Mouse (Mus musculus): Measurements from ENCODE around the gene Knstrn. TPM values are rescaled to one million over a fixed set of nuclear protein-coding genes. Genes with fewer than 3 reads are reported as not detected.

The Knstrn gene
- total and polyA plus RNA-seq, 2 experiments from 2014 or later: 19.8 to 39.9 TPM

- Histone ChIP-seq H3K9me3 (replicated peaks; ENCODE audit: control insufficient read depth, low read length) (no peaks in the 10 kb centered on the region), H3K27me3 (ENCODE audit: control insufficient read depth, insufficient read depth, low read length) (no peaks in the 10 kb centered on the region), H3K4me3 (ENCODE audit: low read depth, low read length) (no peak overlapping the region), H3K36me3 (replicated peaks; ENCODE audit: control insufficient read depth, insufficient read depth, low read length) (peaks cover 42% of the 10 kb centered on the region), H3K4me2 (ENCODE audit: low read depth, low read length) (no peak overlapping the region), H3K4me1 (ENCODE audit: control insufficient read depth, insufficient read depth) (no peaks in the 10 kb centered on the region; the same call in none of the 2 replicates), H3K9ac (replicated peaks; ENCODE audit: low read depth, low read length) (no peak overlapping the region), H3K27ac (ENCODE audit: low read depth) (no peak overlapping the region)
- 74% methylated on average over 6 of the region's 6 CpGs for WGBS
- DNase-seq (ENCODE audit: low spot score) (no peak), ATAC-seq (ENCODE audit: insufficient read depth, low read depth) (no peak)
- TF ChIP-seq EP300 (IDR thresholded peaks at IDR 0.05; ENCODE audit: low read depth): no peak
- no peak for TF ChIP-seq CTCF (IDR thresholded peaks at IDR 0.05; ENCODE audit: low read depth)
Measured at GRCm38 (mm10) chr2:118873890-118874430, 60.2 kb downstream of the Knstrn start.

DNA sequence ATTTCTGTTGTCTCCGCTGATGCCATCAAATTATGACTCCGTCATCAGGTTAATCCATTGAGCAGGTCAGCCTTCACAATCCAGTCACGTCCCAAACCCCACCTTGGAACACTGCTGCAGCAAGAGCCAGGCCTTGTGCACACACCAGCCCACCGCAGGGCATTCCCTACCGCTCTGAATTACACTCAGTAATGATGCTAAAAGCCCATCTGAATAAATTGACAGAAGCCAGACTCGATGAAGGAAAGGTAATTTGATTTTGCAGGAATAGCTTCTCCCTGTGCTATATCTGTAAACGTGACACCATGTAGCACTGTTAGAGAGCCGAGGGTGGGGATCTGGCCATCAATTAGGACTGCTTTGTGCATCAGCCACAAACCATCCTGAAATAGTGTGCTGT lies 61.5 kb downstream of the Knstrn start:
- TF ChIP-seq CTCF (IDR thresholded peaks at IDR 0.05; ENCODE audit: low read depth): no peak
- ATAC-seq (ENCODE audit: insufficient read depth, low read depth) (no peak), DNase-seq (ENCODE audit: low spot score) (no peak)
- Histone ChIP-seq H3K4me3 (ENCODE audit: low read depth, low read length) (no peak overlapping the region), H3K27ac (ENCODE audit: low read depth) (no peak overlapping the region), H3K36me3 (replicated peaks; ENCODE audit: control insufficient read depth, insufficient read depth, low read length) (peaks cover 42% of the 10 kb centered on the region), H3K4me1 (ENCODE audit: control insufficient read depth, insufficient read depth) (no peaks in the 10 kb centered on the region; the same call in none of the 2 replicates), H3K4me2 (ENCODE audit: low read depth, low read length) (no peak overlapping the region), H3K27me3 (ENCODE audit: control insufficient read depth, insufficient read depth, low read length) (no peaks in the 10 kb centered on the region), H3K9ac (replicated peaks; ENCODE audit: low read depth, low read length) (no peak overlapping the region), H3K9me3 (replicated peaks; ENCODE audit: control insufficient read depth, low read length) (no peaks in the 10 kb centered on the region)
- 89% methylated on average over 8 of the region's 8 CpGs for WGBS

- WGBS: 91% methylated on average over 9 of the region's 9 CpGs
- ATAC-seq (ENCODE audit: insufficient read depth, low read depth) (no peak), DNase-seq (ENCODE audit: low spot score) (no peak)
- Histone ChIP-seq H3K4me2 (ENCODE audit: low read depth, low read length) (no peak overlapping the region), H3K9ac (replicated peaks; ENCODE audit: low read depth, low read length) (no peak overlapping the region), H3K27ac (ENCODE audit: low read depth) (no peak overlapping the region), H3K4me3 (ENCODE audit: low read depth, low read length) (no peak overlapping the region), H3K36me3 (replicated peaks; ENCODE audit: control insufficient read depth, insufficient read depth, low read length) (peaks cover 42% of the 10 kb centered on the region), H3K9me3 (replicated peaks; ENCODE audit: control insufficient read depth, low read length) (no peaks in the 10 kb centered on the region), H3K4me1 (ENCODE audit: control insufficient read depth, insufficient read depth) (no peaks in the 10 kb centered on the region; the same call in 1 of the 2 replicates), H3K27me3 (ENCODE audit: control insufficient read depth, insufficient read depth, low read length) (no peaks in the 10 kb centered on the region)
- no peak for TF ChIP-seq CTCF (IDR thresholded peaks at IDR 0.05; ENCODE audit: low read depth)
- TF ChIP-seq EP300 (IDR thresholded peaks at IDR 0.05; ENCODE audit: low read depth): no peak
Measured at GRCm38 (mm10) chr2:118876453-118876852, 62.6 kb downstream of the Knstrn start.

- H3K4me2 ChIP-seq (ENCODE audit: low read depth, low read length): no peak overlapping the region
- no peak for DNase-seq (ENCODE audit: low spot score)
- TF ChIP-seq EP300 (IDR thresholded peaks at IDR 0.05; ENCODE audit: low read depth) (no peak), CTCF (IDR thresholded peaks at IDR 0.05; ENCODE audit: low read depth) (no peak)
- peaks cover 22% of the 10 kb centered on the region for H3K36me3 ChIP-seq (replicated peaks; ENCODE audit: control insufficient read depth, insufficient read depth, low read length)
- WGBS: 57% methylated on average over 4 of the region's 4 CpGs
- H3K9ac ChIP-seq (replicated peaks; ENCODE audit: low read depth, low read length): no peak overlapping the region
- peaks cover 12% of the 10 kb centered on the region for H3K4me1 ChIP-seq (ENCODE audit: control insufficient read depth, insufficient read depth)
- H3K27me3 ChIP-seq (ENCODE audit: control insufficient read depth, insufficient read depth, low read length): peaks cover 8% of the 10 kb centered on the region; the same call in 1 of the 2 replicates
- no peaks in the 10 kb centered on the region for H3K9me3 ChIP-seq (replicated peaks; ENCODE audit: control insufficient read depth, low read length)
- ATAC-seq (ENCODE audit: insufficient read depth, low read depth): no peak
- H3K27ac ChIP-seq (ENCODE audit: low read depth): no peak overlapping the region
- no peak overlapping the region for H3K4me3 ChIP-seq (ENCODE audit: low read depth, low read length)
Measured at GRCm38 (mm10) chr2:118881019-118881418, 67.2 kb downstream of the Knstrn start.

DNA sequence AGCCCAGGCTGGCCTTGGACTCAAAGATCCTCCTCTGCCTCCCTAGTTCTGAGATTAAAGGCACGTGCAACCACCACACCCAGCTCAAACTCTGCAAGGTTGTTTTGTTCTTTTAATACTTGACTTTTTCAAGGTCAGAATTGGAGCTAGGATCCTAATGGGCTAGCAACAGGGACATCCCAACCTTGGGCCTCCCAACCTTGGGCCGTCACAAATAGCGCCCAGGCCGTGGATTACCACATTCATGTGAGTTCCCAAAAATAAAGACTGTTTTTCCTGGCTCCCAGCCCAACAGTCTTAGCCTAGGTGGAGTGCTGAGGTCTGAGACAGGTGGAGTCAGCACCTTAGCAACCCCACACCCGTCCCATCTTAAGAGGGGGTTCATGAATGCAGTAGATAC lies 68.2 kb downstream of the Knstrn start:
- no peak overlapping the region for H3K4me2 ChIP-seq (ENCODE audit: low read depth, low read length)
- H3K9ac ChIP-seq (replicated peaks; ENCODE audit: low read depth, low read length): no peak overlapping the region
- H3K9me3 ChIP-seq (replicated peaks; ENCODE audit: control insufficient read depth, low read length): no peaks in the 10 kb centered on the region
- peaks cover 13% of the 10 kb centered on the region for H3K36me3 ChIP-seq (replicated peaks; ENCODE audit: control insufficient read depth, insufficient read depth, low read length)
- ATAC-seq (ENCODE audit: insufficient read depth, low read depth) (no peak), DNase-seq (ENCODE audit: low spot score) (no peak)
- H3K4me3 ChIP-seq (ENCODE audit: low read depth, low read length): no peak overlapping the region
- peaks cover 10% of the 10 kb centered on the region; the same call in 1 of the 2 replicates for H3K27me3 ChIP-seq (ENCODE audit: control insufficient read depth, insufficient read depth, low read length)
- H3K27ac ChIP-seq (ENCODE audit: low read depth): no peak overlapping the region
- 58% methylated on average over 5 of the region's 5 CpGs for WGBS
- peaks cover 12% of the 10 kb centered on the region for H3K4me1 ChIP-seq (ENCODE audit: control insufficient read depth, insufficient read depth)
- TF ChIP-seq EP300 (IDR thresholded peaks at IDR 0.05; ENCODE audit: low read depth) (no peak), CTCF (IDR thresholded peaks at IDR 0.05; ENCODE audit: low read depth) (no peak)
